Mouse (Mus musculus): Measurements from ENCODE around the gene Gm42417.

DNA sequence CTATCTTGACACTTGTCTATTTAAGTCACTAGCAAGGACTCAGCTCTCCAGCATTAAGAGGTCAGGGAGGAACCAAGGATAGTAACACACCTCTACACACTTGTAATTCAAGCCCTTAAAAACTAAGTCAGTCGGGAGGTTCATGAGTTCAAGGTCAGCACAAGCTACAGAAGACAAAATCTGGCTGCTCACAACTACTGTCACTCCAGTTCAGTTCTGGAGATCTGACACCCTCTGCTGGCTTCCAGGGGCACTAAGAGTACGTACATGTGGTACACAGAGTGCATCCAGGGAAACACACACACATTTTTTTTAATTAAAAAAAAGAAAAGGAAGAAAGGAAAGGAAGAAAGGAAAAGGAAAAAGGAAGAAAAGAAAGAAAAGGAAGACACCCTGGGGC, 42.5 kb downstream of the Gm42417 start:
- TF ChIP-seq CTCF (IDR thresholded peaks at IDR 0.05; ENCODE audit: extremely low read depth, insufficient read length, insufficient replicate concordance, low read depth, low read length) (no peak), POLR2A (IDR thresholded peaks at IDR 0.05; ENCODE audit: low read depth, low read length) (no peak)
